Mouse (Mus musculus): ENCODE measurements around the gene Wdr27. TPM values are rescaled to one million over a fixed set of nuclear protein-coding genes. Genes with fewer than 3 reads are reported as not detected.
"Not testable (repeated sequence)": the region's sequence is repeated elsewhere in the genome, so short reads cannot be mapped to it uniquely, and the experiment has no call there.

Wdr27 gene
- polyA plus RNA-seq, 1 experiment: 51.5 TPM

DNA sequence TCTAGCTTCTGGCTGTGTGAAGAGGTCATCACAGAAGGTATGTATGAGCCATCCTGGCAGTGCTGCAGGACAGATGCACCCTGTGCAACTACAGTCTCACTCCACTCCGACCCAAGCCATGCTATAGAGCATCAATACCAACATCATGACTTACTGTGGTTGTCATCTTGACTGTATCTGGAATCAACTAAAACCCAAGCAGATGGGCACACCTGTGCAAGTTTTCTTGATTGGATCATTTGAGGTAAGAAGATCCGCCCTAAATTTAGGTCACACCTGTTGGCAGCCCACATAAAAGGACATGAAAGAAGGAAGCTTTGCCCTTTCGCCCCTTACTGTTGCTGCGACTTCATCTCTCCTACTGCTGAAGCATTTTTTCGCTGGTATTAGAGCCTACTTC is 33.6 kb downstream of the Wdr27 start:
- TF ChIP-seq POLR2A (IDR thresholded peaks at IDR 0.05; ENCODE audit: control insufficient read depth, low read depth, low read length) (no peak), CTCF (IDR thresholded peaks at IDR 0.05; ENCODE audit: control insufficient read depth, insufficient read depth, insufficient replicate concordance, low read depth, low read length) (no peak)
- Histone ChIP-seq H3K27ac (ENCODE audit: control insufficient read depth, insufficient read depth, low read depth, low read length) (no peak overlapping the region), H3K4me1 (ENCODE audit: control insufficient read depth, insufficient read depth, low read length) (no peaks in the 10 kb centered on the region), H3K36me3 (ENCODE audit: control insufficient read depth, insufficient read depth, low read length) (no peaks in the 10 kb centered on the region; the same call in 1 of the 2 replicates), H3K27me3 (ENCODE audit: control insufficient read depth, insufficient read depth, low read length) (no peaks in the 10 kb centered on the region), H3K4me3 (ENCODE audit: control insufficient read depth, low read depth, low read length) (no peak overlapping the region)

DNA sequence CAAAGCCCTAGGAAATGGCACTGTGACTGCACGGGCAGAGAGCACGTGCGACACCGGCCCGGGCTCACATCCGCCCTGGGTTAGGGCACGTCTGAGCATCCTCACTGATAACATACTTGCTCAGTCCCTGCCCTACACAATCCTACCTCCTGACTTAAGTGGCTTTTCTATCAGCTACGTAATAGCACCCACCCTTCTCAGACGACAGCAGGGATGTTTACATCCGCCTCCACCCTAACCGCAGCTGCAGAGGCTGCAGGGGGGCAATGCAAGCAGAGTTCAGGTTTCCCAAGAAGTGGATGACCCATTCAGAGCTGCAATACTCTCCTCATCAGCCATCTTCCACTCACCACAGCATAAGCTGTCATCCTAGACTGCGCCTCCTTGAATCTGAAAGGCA is 35.8 kb downstream of the Wdr27 start:
- no peaks in the 10 kb centered on the region for H3K4me1 ChIP-seq (ENCODE audit: control insufficient read depth, insufficient read depth, low read length)
- H3K27me3 ChIP-seq (ENCODE audit: control insufficient read depth, insufficient read depth, low read length): no peaks in the 10 kb centered on the region
- H3K4me3 ChIP-seq (ENCODE audit: control insufficient read depth, low read depth, low read length): no peak overlapping the region
- no peaks in the 10 kb centered on the region; the same call in 1 of the 2 replicates for H3K36me3 ChIP-seq (ENCODE audit: control insufficient read depth, insufficient read depth, low read length)
- TF ChIP-seq POLR2A (IDR thresholded peaks at IDR 0.05; ENCODE audit: control insufficient read depth, low read depth, low read length) (no peak), CTCF (IDR thresholded peaks at IDR 0.05; ENCODE audit: control insufficient read depth, insufficient read depth, insufficient replicate concordance, low read depth, low read length) (no peak)
- H3K27ac ChIP-seq (ENCODE audit: control insufficient read depth, insufficient read depth, low read depth, low read length): no peak overlapping the region

DNA sequence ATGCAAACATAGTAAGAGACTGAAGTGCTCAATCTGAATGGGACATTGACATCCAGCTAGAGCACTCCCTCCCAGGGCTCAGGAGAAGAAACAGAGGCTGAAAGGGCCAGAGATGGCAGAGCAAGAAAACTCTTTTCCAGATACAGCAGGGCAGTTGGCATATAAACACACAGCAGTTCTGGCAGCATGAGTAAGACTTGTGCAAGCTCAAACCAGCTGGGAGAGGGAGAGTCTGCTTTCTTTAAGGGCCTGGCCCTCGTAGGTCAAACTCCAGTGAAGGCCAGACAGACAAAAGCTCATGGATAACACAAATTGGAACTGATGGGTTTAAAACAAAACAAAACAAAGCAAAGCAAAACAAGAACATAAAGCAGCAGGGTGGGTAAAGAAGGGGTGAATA is 36.3 kb downstream of the Wdr27 start:
- no peaks in the 10 kb centered on the region for H3K27me3 ChIP-seq (ENCODE audit: control insufficient read depth, insufficient read depth, low read length)
- TF ChIP-seq POLR2A (IDR thresholded peaks at IDR 0.05; ENCODE audit: control insufficient read depth, low read depth, low read length) (no peak), CTCF (IDR thresholded peaks at IDR 0.05; ENCODE audit: control insufficient read depth, insufficient read depth, insufficient replicate concordance, low read depth, low read length) (no peak)
- H3K36me3 ChIP-seq (ENCODE audit: control insufficient read depth, insufficient read depth, low read length): no peaks in the 10 kb centered on the region; the same call in 1 of the 2 replicates
- H3K4me3 ChIP-seq (ENCODE audit: control insufficient read depth, low read depth, low read length): no peak overlapping the region
- no peaks in the 10 kb centered on the region for H3K4me1 ChIP-seq (ENCODE audit: control insufficient read depth, insufficient read depth, low read length)
- no peak overlapping the region for H3K27ac ChIP-seq (ENCODE audit: control insufficient read depth, insufficient read depth, low read depth, low read length)

DNA sequence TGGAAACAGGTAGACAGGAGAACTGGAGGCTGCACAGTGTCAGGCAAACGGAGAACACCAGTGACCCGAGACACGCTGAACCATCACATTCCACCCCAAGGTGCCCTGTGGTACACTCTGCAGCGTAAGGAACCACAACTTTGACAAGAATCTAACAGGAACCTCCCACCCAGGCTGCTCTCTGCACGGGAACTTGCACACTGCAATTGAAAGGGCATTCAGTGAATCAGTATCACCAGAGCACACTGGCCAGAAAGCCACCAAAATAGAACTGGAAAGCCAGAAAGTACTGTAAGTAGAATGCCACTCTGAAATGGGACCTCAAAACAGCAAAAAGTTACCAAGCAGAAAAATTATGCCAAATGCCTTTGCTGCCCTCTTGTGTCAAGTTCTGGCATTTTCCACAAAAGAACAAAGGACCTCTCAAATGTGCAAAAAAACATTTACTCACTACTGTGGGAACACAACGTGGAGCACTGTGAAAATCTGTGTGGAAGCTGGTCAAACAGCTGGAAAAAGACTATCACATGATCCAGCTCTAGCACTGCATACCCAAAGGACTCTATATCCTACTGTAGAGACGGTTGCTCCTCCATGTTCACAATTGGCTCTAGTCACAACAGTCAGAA is 38.2 kb downstream of the Wdr27 start:
- no peaks in the 10 kb centered on the region for H3K4me1 ChIP-seq (ENCODE audit: control insufficient read depth, insufficient read depth, low read length)
- no peak overlapping the region for H3K4me3 ChIP-seq (ENCODE audit: control insufficient read depth, low read depth, low read length)
- H3K27me3 ChIP-seq (ENCODE audit: control insufficient read depth, insufficient read depth, low read length): no peaks in the 10 kb centered on the region
- H3K36me3 ChIP-seq (ENCODE audit: control insufficient read depth, insufficient read depth, low read length): no peaks in the 10 kb centered on the region; the same call in 1 of the 2 replicates
- TF ChIP-seq POLR2A (IDR thresholded peaks at IDR 0.05; ENCODE audit: control insufficient read depth, low read depth, low read length): no peak
- no peak for TF ChIP-seq CTCF (IDR thresholded peaks at IDR 0.05; ENCODE audit: control insufficient read depth, insufficient read depth, insufficient replicate concordance, low read depth, low read length)
- H3K27ac ChIP-seq (ENCODE audit: control insufficient read depth, insufficient read depth, low read depth, low read length): no peak overlapping the region

DNA sequence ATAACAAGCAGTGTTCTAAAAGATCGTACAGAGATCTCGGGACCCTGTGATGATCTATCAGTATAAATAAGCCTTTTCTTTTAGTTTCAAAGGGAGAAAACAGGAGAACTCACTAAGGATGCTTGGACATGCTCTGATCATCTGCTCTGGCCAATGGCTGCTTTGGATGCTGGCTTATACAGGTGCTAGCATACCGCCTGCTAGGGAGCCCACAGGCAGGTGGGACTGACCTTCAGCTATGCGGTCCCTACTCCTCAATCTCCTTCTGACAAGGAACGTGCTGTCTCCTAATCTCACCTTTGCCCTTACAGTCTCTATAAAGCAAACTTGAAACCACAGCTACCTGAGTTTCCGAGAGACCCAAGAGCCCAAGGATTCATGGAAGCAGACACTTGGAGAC is 38.8 kb downstream of the Wdr27 start:
- Histone ChIP-seq H3K4me3 (ENCODE audit: control insufficient read depth, low read depth, low read length) (no peak overlapping the region), H3K27ac (ENCODE audit: control insufficient read depth, insufficient read depth, low read depth, low read length) (no peak overlapping the region), H3K36me3 (ENCODE audit: control insufficient read depth, insufficient read depth, low read length) (no peaks in the 10 kb centered on the region; the same call in 1 of the 2 replicates), H3K4me1 (ENCODE audit: control insufficient read depth, insufficient read depth, low read length) (no peaks in the 10 kb centered on the region), H3K27me3 (ENCODE audit: control insufficient read depth, insufficient read depth, low read length) (no peaks in the 10 kb centered on the region)
- TF ChIP-seq CTCF (IDR thresholded peaks at IDR 0.05; ENCODE audit: control insufficient read depth, insufficient read depth, insufficient replicate concordance, low read depth, low read length) (no peak), POLR2A (IDR thresholded peaks at IDR 0.05; ENCODE audit: control insufficient read depth, low read depth, low read length) (no peak)

DNA sequence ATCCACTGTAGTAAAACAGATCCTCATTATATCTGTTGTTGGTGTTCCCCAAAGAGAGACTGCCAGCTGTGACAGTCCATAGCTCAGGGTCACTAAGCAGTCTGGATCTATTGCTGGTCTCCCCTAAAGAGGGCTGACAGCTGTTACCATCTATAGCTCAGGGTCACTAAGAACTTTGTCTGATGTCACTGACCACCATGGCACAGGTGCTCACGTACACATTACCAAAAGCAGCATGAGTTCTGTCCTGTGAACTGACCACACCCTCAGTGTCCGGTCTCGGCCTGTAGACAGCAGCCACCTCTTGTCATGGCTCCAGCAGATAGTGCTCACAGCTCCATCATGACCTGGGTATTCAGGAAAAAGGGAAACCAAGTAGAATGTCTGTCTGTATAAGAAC is 39.7 kb downstream of the Wdr27 start:
- Histone ChIP-seq H3K36me3 (ENCODE audit: control insufficient read depth, insufficient read depth, low read length) (no peaks in the 10 kb centered on the region; the same call in 1 of the 2 replicates), H3K27me3 (ENCODE audit: control insufficient read depth, insufficient read depth, low read length) (no peaks in the 10 kb centered on the region), H3K4me3 (ENCODE audit: control insufficient read depth, low read depth, low read length) (no peak overlapping the region), H3K4me1 (ENCODE audit: control insufficient read depth, insufficient read depth, low read length) (no peaks in the 10 kb centered on the region), H3K27ac (ENCODE audit: control insufficient read depth, insufficient read depth, low read depth, low read length) (no peak overlapping the region)
- TF ChIP-seq POLR2A (IDR thresholded peaks at IDR 0.05; ENCODE audit: control insufficient read depth, low read depth, low read length) (no peak), CTCF (IDR thresholded peaks at IDR 0.05; ENCODE audit: control insufficient read depth, insufficient read depth, insufficient replicate concordance, low read depth, low read length) (no peak)

DNA sequence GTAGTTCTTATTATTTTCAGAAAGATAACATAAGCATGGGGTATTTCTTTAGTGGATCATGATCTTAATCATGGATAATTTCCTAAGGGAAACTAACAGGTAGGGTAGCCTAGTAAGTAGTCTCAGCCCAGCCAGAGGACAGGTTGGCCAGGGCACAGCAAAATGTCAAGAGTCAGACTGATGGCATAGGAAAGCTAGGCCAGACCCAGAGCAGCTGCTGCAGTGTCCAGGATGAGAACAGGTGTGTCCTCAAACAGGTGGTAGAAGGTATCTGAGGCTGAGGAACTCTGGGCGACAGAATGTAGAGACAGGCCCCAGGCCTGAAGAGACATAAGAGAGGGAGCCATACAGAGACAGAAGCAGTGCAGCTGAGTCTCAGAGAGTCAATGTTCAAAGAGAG is 44.0 kb downstream of the Wdr27 start:
- H3K27me3 ChIP-seq (ENCODE audit: control insufficient read depth, insufficient read depth, low read length): no peaks in the 10 kb centered on the region
- TF ChIP-seq POLR2A (IDR thresholded peaks at IDR 0.05; ENCODE audit: control insufficient read depth, low read depth, low read length) (no peak), CTCF (IDR thresholded peaks at IDR 0.05; ENCODE audit: control insufficient read depth, insufficient read depth, insufficient replicate concordance, low read depth, low read length) (no peak)
- H3K27ac ChIP-seq (ENCODE audit: control insufficient read depth, insufficient read depth, low read depth, low read length): no peak overlapping the region
- H3K36me3 ChIP-seq (ENCODE audit: control insufficient read depth, insufficient read depth, low read length): no peaks in the 10 kb centered on the region; the same call in 1 of the 2 replicates
- H3K4me1 ChIP-seq (ENCODE audit: control insufficient read depth, insufficient read depth, low read length): no peaks in the 10 kb centered on the region
- H3K4me3 ChIP-seq (ENCODE audit: control insufficient read depth, low read depth, low read length): no peak overlapping the region

DNA sequence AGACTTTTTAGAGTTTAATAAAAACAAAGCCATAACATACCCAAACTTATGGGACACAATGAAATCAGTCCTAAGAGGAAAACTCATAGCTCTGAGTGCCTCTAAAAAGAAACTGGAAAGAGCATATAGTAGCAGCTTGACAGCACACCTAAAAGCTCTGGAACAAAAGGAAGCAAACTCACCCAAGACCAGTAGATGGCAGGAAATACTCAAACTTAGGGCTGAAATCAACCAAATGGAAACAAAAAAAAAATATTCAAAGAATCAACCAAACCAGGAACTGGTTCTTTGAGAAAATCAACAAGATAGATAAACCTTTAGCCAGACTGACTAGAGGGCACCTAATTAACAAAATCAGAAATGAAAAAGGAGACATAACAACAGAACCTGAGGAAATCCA is 47.9 kb downstream of the Wdr27 start:
- not testable (repeated sequence) for H3K36me3 ChIP-seq (ENCODE audit: control insufficient read depth, insufficient read depth, low read length); H3K4me1 ChIP-seq (ENCODE audit: control insufficient read depth, insufficient read depth, low read length); H3K4me3 ChIP-seq (ENCODE audit: control insufficient read depth, low read depth, low read length); H3K27me3 ChIP-seq (ENCODE audit: control insufficient read depth, insufficient read depth, low read length); H3K27ac ChIP-seq (ENCODE audit: control insufficient read depth, insufficient read depth, low read depth, low read length)

Measured in testis, adult 2 months (tissue).